Mouse (Mus musculus) yolk sac, embryonic 10.5 days (tissue): Measurements from ENCODE around the gene Ano6.

ENCODE experiments used
- DNase-seq: peaks from one replicate; pipeline ENCODE4 v3.0.0-alpha.2; 2017; ENCODE audit warnings: low spot score

Ano6 gene

GRCm38 (mm10) chr15:95797144-95797983 lies 6.7 kb downstream of the Ano6 start:
- no peak for DNase-seq

GRCm38 (mm10) chr15:95798266-95798665 lies 7.6 kb downstream of the Ano6 start:
- DNase-seq: no peak

GRCm38 (mm10) chr15:95799632-95800031 lies 9.0 kb downstream of the Ano6 start:
- no peak for DNase-seq

GRCm38 (mm10) chr15:95800051-95800450 lies 9.4 kb downstream of the Ano6 start:
- DNase-seq: no peak

DNA sequence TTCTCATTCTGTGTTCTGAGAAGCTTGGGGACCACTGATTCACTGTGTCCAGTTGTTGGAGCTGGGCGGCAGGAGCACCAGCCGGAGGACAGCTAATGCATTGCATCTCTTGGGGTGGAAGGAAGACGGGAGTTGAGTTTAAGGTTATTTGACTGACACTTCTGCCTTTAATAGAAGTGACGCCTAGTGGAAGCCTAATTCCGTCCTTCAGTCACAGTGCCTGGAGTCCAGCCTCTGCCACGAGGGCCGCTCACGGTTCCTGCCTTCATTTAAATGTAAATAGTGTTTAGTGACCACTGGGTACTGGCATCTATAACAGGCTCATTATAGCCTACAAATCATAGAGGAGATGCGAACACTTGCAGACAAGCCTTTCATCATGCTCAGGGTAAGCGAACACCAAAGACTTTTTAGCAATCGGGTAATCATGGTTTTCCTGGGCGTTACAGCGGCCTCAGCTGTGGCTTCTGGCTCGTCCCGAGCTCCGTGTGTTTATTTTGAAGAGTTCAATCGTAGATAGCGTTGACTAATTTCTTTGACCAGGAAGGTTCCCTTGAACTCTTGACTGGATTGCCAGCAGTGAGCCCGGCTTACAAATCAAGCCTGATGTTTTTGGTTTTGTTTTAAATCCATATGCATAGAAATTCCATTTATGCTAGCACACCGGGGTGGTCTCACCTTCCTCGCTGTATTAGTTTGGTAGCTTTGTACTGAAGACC lies 10.8 kb downstream of the Ano6 start:
- no peak for DNase-seq

DNA sequence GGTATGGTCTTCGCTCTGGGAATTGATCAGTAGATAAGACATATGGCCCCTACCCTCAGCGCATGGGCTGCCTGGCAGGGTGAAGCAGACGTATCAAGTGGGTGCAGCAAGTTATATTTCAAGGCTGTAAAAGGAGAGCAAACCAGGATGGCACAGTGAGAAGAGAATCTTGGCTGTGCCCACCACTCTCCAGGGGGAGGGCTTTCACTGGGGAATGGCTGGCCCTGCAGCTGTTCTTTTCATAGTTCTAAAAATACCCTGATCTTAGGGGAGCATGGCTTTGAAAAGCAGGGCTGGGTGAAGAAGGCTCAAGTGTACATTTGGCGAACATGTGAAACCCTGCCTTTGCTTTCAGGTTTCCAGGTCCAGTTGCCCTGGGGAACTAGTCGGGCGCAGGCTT lies 11.5 kb downstream of the Ano6 start:
- DNase-seq: no peak

GRCm38 (mm10) chr15:95802762-95803161 lies 12.1 kb downstream of the Ano6 start:
- DNase-seq: no peak

- DNase-seq: no peak
These were observed 12.8 kb downstream of the Ano6 start for GRCm38 (mm10) chr15:95803484-95803883.

DNA sequence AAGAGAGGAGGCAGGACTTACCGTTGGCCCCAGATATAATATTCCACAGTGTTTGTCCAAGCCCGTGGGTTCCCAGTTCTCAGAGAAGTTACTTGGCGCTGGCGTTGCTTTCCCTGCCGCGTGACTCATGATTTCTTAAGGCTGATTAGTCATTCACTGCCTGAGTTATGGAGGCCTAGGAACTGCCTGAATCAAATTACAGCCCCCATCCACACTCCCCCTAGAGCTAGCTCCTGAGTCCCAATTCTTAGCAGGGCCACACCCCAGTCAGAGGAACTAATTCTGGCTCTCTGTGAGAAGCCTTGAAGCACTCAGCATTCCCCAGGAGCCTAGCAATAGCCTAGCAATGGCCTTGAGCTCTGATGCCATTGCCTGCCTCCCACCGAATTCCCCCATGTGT lies 13.6 kb downstream of the Ano6 start:
- no peak for DNase-seq

DNA sequence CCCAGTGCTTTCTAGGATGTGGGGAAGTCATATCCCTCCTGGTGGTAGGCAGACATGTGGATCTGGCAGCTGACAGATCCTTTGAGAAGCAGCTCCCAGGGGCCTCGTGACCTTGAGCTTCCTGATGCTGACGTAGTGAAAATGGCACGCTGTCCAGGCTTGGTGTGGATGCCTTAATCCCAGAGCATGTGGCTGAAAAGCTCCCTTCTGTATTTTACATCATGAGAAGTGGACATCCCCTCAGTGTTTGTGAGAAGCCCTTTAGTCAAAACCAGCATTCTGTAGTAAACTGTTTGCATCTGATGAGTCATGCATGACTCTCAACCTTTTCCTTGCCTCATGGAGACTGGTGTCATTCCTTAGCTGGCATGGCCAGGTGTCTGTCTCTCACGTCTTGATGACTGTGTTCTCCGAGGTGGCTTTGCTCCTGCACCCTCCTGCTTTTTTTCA lies 14.4 kb downstream of the Ano6 start:
- DNase-seq: peak; percentile 20

- no peak for DNase-seq
These were observed 17.3 kb downstream of the Ano6 start for GRCm38 (mm10) chr15:95807908-95808307.

- DNase-seq: no peak
These were observed 19.7 kb downstream of the Ano6 start for GRCm38 (mm10) chr15:95810357-95810761.

DNA sequence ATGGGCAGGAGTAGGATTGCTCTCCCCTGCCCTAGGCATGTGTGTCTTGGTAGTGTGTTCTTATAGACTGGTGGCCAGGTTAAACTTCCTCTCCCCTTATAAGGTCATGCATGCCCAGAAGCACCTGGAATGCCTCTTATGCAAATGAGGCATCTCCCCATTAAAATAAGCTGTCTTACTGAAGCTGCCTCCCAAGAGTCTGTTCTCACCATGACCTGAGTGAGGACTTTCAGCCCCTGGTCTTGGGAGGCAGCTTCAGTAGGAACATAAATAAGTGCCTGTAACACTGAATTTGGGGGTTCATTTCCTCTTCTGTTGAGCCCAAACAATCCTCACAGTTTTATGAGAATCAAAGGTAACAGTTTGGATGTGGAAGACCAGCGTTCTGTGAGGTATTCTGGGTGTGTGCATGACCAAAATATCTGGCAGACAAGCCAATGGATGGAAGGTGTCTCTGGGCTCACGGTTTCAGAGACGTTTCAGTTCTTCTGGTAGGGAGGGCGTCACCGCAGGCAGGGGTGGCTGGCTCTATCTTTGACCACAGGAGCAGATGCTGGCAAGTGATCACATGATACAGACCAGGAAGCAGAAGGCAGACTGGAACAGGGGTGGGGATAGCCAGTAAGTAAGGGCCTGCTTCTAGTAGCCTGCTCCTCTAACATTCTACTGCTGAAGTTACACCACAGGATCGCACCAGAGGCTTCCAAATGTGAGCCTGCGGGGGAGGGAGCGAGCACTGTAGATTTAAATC lies 22.4 kb downstream of the Ano6 start:
- no peak for DNase-seq

- no peak for DNase-seq
These were observed 26.9 kb downstream of the Ano6 start for GRCm38 (mm10) chr15:95817501-95817900.

GRCm38 (mm10) chr15:95819249-95820035 lies 28.8 kb downstream of the Ano6 start:
- no peak for DNase-seq

- DNase-seq: no peak
These were observed 29.5 kb downstream of the Ano6 start for GRCm38 (mm10) chr15:95820142-95820541.

DNA sequence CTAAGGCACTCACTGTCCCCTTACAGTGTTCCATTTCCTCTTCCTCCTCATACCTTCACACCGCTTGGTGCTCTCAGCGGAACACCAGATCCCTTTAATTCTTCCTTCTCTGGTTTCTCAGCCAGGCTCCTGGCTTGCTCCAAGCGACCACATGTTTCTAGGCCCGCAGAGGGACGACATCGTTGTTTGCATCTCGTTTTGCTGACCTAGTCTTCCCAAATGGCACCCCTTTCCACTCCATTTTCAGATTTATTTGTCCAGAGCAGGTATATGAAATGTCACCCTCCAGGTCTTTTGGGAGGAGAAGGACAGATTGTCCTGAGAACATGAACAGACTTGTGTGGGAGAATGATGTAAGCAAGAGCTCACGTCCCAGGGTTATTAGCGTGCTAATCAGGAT lies 30.0 kb downstream of the Ano6 start:
- no peak for DNase-seq

DNA sequence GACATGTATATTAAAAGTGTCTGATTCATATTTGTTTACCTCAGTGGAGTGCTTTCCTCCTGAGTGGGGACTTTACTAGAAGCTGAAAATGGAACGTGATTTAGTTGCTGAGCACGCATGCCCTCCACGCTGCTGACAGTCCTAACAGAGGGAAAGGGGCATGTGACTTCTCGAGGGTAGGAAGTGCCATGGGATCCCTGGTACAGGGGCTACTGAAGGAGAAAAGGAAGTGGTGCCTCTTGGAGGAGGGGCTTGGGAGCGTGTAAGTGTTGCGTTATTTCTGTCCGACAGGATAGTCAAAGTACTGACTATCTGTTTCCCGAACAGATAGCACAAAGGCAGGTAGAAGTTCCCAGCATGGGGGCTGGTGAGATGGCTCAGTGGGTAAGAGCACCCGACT lies 31.5 kb downstream of the Ano6 start:
- no peak for DNase-seq

DNA sequence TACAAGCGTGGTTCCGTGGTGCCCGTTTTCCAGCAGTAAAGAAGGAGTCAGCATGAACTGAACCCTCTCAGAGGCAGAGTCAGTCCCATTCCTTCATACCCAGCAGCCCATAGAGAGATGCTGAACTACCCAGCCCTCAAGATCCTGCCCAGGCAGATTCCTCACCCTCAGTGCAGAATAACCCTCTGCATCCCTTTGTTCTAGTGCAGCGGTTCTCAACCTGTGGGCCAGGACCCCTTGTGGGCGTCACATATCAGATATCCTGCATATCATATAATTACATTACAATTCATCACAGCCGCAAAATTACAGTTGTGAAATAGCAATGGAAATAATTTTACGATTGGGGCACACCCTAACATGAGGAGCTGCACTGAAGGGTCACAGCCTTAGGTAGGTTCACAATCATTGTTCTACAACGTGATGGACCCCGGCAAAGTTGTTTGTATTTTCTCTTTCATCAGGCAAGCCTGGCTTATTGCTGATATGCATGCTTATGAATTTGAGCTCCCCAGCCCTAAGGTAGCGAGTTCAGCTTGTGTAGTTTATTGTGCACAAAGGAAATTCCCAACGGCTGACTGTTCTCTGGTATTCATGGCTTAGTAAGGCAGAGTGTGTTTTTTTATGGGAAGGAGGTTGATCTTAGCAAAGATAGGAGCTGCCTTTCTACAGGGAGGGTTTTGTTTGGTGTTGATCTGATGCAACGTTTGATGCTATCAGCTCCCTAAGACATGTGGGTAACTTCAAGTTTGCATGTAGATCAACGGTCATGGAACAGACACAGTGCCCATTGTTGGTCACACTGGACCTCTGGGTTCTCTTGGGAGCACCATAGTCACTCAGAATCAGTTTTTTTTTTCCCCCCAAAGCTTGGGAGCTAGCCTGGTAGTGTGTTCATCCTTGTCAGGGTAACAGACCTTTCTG lies 33.0 kb downstream of the Ano6 start:
- DNase-seq: no peak

DNA sequence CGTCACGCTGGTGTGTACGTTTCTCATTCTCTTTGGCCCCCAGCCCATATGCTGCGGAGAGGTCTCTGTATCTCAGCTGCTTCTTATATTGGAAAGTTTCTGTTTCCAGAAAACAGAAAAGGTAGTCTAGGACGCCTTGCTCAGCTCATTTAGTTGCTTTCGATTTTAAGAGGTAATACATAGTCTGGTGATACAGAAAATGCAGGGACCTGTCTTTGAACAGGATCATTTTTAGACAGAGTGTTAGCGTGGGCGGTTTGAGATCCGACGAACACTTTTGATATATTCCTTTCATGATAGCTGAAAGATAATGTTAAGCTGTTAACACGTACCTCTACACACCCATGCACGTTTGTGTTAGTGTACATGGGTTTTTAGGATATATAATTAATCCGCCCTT lies 35.9 kb downstream of the Ano6 start:
- no peak for DNase-seq

DNA sequence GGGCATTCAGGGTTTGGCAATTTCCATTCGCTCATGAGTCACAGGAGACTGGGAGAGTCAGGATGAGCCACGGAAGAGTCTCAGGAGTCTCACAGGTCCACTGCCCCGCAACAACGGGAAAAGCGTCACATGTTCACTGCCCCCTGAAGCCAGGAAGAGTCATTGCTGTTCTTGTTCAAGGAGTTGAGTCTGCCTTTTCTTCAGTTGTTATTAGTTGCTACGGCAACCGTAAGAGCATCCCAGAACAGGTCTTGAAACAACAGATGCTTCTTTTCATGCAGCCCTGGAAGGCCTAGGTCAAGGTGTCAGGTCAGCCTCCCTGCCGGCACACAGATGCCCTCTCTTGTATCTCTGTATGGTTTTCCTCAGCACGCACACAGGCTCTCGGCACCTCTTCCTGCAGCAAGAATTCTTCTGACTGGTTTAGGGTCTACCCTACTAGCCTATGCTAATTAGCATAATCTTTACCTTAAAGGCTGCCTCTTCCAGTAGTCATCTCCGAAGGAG lies 36.9 kb downstream of the Ano6 start:
- DNase-seq: peak; percentile 62
